Mouse (Mus musculus): ENCODE data around the gene Ghitm. TPM values are rescaled to one million over a fixed set of nuclear protein-coding genes. Genes with fewer than 3 reads are reported as not detected.

Ghitm gene
- polyA plus RNA-seq, 1 experiment from 2014 or later, result 202 TPM

- WGBS, result 2% methylated on average over 40 of the region's 40 CpGs
- no peak for ATAC-seq (ENCODE audit: low read depth)
- peak overlapping the region; percentile 80 for H3K27ac ChIP-seq (replicated peaks)
Observed at GRCm38 (mm10) chr14:37134304-37135126, 557 bp downstream of the Ghitm start.

DNA sequence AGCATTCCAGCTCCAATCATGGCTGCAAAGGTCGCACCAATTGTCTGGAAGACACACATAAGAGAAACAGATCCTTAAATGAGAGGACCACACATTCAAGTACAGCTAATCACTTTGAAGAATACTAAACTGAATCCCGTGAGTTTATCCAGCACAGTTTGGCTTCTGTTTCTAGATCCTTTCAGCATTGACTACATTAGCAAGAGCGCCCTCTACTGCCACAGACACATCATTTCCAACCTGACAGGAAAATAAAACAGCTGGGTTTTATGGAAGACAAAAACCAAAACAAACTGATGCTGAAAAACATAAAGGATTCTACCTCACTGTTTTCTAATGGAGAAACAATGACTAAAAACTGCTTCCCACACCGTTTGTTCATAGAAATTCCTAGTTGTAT lies 7.4 kb downstream of the Ghitm start:
- H3K4me2 ChIP-seq, result no peak overlapping the region
- H3K9me3 ChIP-seq, result no peaks in the 10 kb centered on the region
- no peaks in the 10 kb centered on the region for H3K4me1 ChIP-seq (replicated peaks)
- H3K27me3 ChIP-seq, result no peaks in the 10 kb centered on the region
- peaks cover 82% of the 10 kb centered on the region for H3K36me3 ChIP-seq
- no peak overlapping the region for H3K4me3 ChIP-seq
- WGBS, result 54% methylated on average over 4 of the region's 4 CpGs
- H3K27ac ChIP-seq (replicated peaks), result no peak overlapping the region
- H3K9ac ChIP-seq, result no peak overlapping the region
- no peak for ATAC-seq (ENCODE audit: low read depth)

More at GRCm38 (mm10) chr14:37134304-37135126, 557 bp downstream of the Ghitm start:
- Histone ChIP-seq H3K4me1 (replicated peaks) (peaks cover 12% of the 10 kb centered on the region), H3K9me3 (no peaks in the 10 kb centered on the region), H3K36me3 (peaks cover 24% of the 10 kb centered on the region), H3K4me3 (peak overlapping the region; percentile 89), H3K9ac (peak overlapping the region; percentile 87), H3K4me2 (peak overlapping the region; percentile 71), H3K27me3 (no peaks in the 10 kb centered on the region)

- Histone ChIP-seq H3K9ac (no peak overlapping the region), H3K4me1 (replicated peaks) (no peaks in the 10 kb centered on the region), H3K27me3 (no peaks in the 10 kb centered on the region), H3K9me3 (no peaks in the 10 kb centered on the region), H3K4me2 (no peak overlapping the region), H3K36me3 (peaks cover 38% of the 10 kb centered on the region), H3K4me3 (no peak overlapping the region), H3K27ac (replicated peaks) (no peak overlapping the region)
- no peak for ATAC-seq (ENCODE audit: low read depth)
- 97% methylated on average over 4 of the region's 4 CpGs for WGBS
Observed at GRCm38 (mm10) chr14:37119233-37119632, 15.8 kb downstream of the Ghitm start.

DNA sequence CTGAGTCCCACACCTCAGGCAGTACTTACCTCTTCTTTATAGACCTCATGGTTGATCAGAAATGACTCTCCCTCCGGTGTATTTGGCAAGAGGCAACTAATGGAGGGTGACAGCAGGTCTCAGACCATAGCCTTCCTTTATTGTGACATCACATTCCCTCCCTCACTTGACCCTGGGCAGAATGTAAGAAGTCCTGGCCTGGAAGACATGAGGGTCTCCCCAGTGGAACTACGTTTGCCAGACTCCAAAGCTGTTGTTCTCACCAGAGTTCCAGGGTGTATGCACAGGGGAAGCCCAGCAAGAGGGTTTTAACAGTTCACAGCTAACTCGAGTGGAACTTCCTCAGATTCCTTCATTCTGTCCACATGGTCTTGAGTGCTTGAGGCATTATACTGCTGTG lies 21.1 kb downstream of the Ghitm start, which contains the start of gene 2610528A11Rik:
TSS of gene 2610528A11Rik (minus strand) at position 101 of the 400 bp plus-strand sequence.
- no peak within 1 kb of the TSS for H3K4me2 ChIP-seq
- no peaks in the 10 kb centered on the region for H3K27me3 ChIP-seq
- 0 out of 2 replicates have a peak, but pooled peaks cover 7% of the 10 kb centered on the region for H3K36me3 ChIP-seq
- H3K4me3 ChIP-seq, result no peak within 1 kb of the TSS
- no peak within 1 kb of the TSS for H3K9ac ChIP-seq
- 76% methylated on average over 3 of the region's 3 CpGs for whole genome bisulfite sequencing
- H3K27ac ChIP-seq (replicated peaks), result no peak within 1 kb of the TSS
- no peaks in the 10 kb centered on the region for H3K9me3 ChIP-seq
- ATAC-seq (ENCODE audit: low read depth), result no peak
- H3K4me1 ChIP-seq (replicated peaks), result no peaks in the 10 kb centered on the region

DNA sequence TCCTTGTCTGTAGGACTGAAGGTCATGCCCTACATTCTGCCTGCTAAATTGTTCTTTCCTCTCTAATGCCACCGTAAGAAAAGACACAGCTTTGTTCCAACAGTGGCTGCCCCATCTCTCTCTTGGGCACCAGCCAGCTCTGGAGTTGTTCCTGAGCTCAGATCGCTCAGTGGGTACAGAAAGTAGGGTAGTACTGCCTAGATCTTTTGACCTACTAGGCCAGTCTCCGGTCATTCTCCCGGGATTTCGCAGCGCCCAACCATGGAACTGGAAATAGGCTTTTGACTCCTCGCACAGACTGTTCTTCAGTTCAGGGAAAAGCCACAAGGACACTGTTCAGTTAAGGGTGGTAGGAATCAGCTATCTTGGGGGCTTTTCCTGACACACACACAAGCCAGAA lies 22.1 kb downstream of the Ghitm start:
- ATAC-seq (ENCODE audit: low read depth), result no peak
- H3K4me3 ChIP-seq, result no peak overlapping the region
- H3K27me3 ChIP-seq, result no peaks in the 10 kb centered on the region
- no peaks in the 10 kb centered on the region for H3K9me3 ChIP-seq
- H3K36me3 ChIP-seq, result no peaks in the 10 kb centered on the region
- no peak overlapping the region for H3K4me2 ChIP-seq
- H3K4me1 ChIP-seq (replicated peaks), result no peaks in the 10 kb centered on the region
- no peak overlapping the region for H3K27ac ChIP-seq (replicated peaks)
- WGBS, result 91% methylated on average over 7 of the region's 7 CpGs
- H3K9ac ChIP-seq, result no peak overlapping the region

DNA sequence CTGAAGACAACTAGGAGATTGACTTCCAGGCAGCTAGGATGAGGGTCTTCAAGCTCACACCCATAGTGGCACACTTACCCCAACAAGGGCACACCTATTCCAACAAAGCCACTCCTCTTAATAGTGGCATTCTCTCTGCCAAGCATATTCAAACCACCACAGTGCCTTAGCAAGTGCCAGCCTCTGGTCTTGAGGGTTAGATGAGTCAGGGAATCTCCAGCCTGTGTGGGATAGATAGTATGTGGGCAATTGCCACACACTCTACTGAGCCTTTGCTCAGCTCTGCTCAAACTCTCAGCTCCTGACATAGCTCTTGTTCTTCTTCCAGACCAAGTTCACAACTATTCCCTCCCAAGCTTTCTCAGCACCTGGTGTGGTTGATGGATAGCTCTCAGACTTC lies 23.7 kb downstream of the Ghitm start:
- H3K27ac ChIP-seq (replicated peaks), result no peak overlapping the region
- no peak overlapping the region for H3K4me3 ChIP-seq
- H3K4me2 ChIP-seq, result no peak overlapping the region
- H3K9me3 ChIP-seq, result no peaks in the 10 kb centered on the region
- no peaks in the 10 kb centered on the region for H3K27me3 ChIP-seq
- H3K4me1 ChIP-seq (replicated peaks), result no peaks in the 10 kb centered on the region
- H3K36me3 ChIP-seq, result no peaks in the 10 kb centered on the region
- no peak for ATAC-seq (ENCODE audit: low read depth)
- no peak overlapping the region for H3K9ac ChIP-seq

GRCm38 (mm10) chr14:37110456-37110855 lies 24.6 kb downstream of the Ghitm start:
- H3K9ac ChIP-seq, result no peak overlapping the region
- WGBS, result 77% methylated on average over 2 of the region's 2 CpGs
- H3K4me3 ChIP-seq, result no peak overlapping the region
- no peaks in the 10 kb centered on the region for H3K36me3 ChIP-seq
- H3K27me3 ChIP-seq, result no peaks in the 10 kb centered on the region
- H3K9me3 ChIP-seq, result no peaks in the 10 kb centered on the region
- H3K4me1 ChIP-seq (replicated peaks), result no peaks in the 10 kb centered on the region
- H3K27ac ChIP-seq (replicated peaks), result no peak overlapping the region
- H3K4me2 ChIP-seq, result no peak overlapping the region
- no peak for ATAC-seq (ENCODE audit: low read depth)

DNA sequence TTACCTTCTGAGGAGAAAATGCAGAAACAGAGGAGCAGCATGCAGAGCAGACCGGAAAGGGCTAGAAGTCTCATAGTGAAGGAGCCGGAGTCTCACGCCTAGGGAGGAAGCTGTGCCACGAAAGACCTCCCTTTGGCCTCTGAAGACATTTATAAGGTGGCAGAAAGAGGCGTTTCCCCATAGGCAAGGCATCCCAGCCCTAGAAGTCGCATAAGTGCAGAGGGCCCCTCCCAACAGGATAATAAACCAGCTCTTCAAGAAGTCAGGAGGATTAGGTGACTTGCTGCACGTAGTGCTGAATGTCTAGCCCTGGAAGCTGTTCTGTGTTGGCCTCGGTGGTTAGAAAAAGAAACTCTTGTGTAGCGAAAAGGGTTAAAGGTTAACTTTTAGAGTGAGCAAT lies 25.1 kb downstream of the Ghitm start:
- H3K36me3 ChIP-seq, result no peaks in the 10 kb centered on the region
- H3K9me3 ChIP-seq, result no peaks in the 10 kb centered on the region
- no peak overlapping the region for H3K27ac ChIP-seq (replicated peaks)
- no peak overlapping the region for H3K4me2 ChIP-seq
- no peak for ATAC-seq (ENCODE audit: low read depth)
- H3K27me3 ChIP-seq, result no peaks in the 10 kb centered on the region
- H3K4me3 ChIP-seq, result no peak overlapping the region
- no peak overlapping the region for H3K9ac ChIP-seq
- WGBS, result 23% methylated on average over 9 of the region's 9 CpGs
- no peaks in the 10 kb centered on the region for H3K4me1 ChIP-seq (replicated peaks)

- WGBS, result 83% methylated on average over 8 of the region's 8 CpGs
- Histone ChIP-seq H3K27me3 (no peaks in the 10 kb centered on the region), H3K4me3 (no peak overlapping the region), H3K4me2 (no peak overlapping the region), H3K27ac (replicated peaks) (no peak overlapping the region), H3K9me3 (no peaks in the 10 kb centered on the region), H3K36me3 (no peaks in the 10 kb centered on the region), H3K4me1 (replicated peaks) (no peaks in the 10 kb centered on the region), H3K9ac (no peak overlapping the region)
- ATAC-seq (ENCODE audit: low read depth), result no peak
Observed at GRCm38 (mm10) chr14:37109460-37109859, 25.6 kb downstream of the Ghitm start.

DNA sequence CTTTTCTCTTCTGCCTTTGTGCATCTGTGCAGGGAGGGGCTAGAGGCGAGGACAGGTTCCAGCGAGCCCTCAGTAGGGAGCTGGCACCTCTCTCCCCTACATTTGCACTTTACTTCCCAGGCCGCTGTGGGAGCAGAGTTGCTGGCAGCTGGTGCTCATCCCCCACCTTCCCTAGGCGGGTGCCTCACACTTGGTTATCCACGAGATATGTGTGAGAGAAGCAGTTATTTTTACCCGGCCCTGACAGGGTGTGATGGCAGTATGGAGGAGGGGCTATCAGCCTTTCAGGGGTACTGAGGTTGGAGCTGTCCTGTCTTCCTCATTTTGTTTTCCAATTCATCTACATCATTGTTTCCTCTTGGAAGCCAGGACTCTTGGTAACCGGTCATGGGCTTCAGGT lies 29.2 kb downstream of the Ghitm start:
- Histone ChIP-seq H3K27ac (replicated peaks) (no peak overlapping the region), H3K9ac (no peak overlapping the region), H3K4me3 (no peak overlapping the region), H3K36me3 (no peaks in the 10 kb centered on the region), H3K27me3 (no peaks in the 10 kb centered on the region), H3K9me3 (no peaks in the 10 kb centered on the region), H3K4me1 (replicated peaks) (no peaks in the 10 kb centered on the region), H3K4me2 (no peak overlapping the region)
- no peak for ATAC-seq (ENCODE audit: low read depth)
- WGBS, result 40% methylated on average over 7 of the region's 7 CpGs

- no peaks in the 10 kb centered on the region for H3K27me3 ChIP-seq
- no peak overlapping the region for H3K4me3 ChIP-seq
- no peaks in the 10 kb centered on the region for H3K9me3 ChIP-seq
- peak; percentile 59; the same call in 1 of the 2 replicates for ATAC-seq (ENCODE audit: low read depth)
- H3K27ac ChIP-seq (replicated peaks), result no peak overlapping the region
- no peaks in the 10 kb centered on the region for H3K4me1 ChIP-seq (replicated peaks)
- H3K36me3 ChIP-seq, result no peaks in the 10 kb centered on the region
- WGBS, result 60% methylated on average over 5 of the region's 5 CpGs
- no peak overlapping the region for H3K9ac ChIP-seq
- H3K4me2 ChIP-seq, result no peak overlapping the region
Observed at GRCm38 (mm10) chr14:37104747-37105146, 30.3 kb downstream of the Ghitm start.

GRCm38 (mm10) chr14:37102484-37102883 lies 32.6 kb downstream of the Ghitm start:
- Histone ChIP-seq H3K4me1 (replicated peaks) (peaks cover 7% of the 10 kb centered on the region), H3K4me2 (no peak overlapping the region), H3K27ac (replicated peaks) (no peak overlapping the region), H3K9me3 (no peaks in the 10 kb centered on the region), H3K9ac (no peak overlapping the region), H3K36me3 (no peaks in the 10 kb centered on the region), H3K4me3 (no peak overlapping the region), H3K27me3 (peaks cover 14% of the 10 kb centered on the region)
- 85% methylated on average over 3 of the region's 3 CpGs for WGBS
- ATAC-seq (ENCODE audit: low read depth), result no peak

DNA sequence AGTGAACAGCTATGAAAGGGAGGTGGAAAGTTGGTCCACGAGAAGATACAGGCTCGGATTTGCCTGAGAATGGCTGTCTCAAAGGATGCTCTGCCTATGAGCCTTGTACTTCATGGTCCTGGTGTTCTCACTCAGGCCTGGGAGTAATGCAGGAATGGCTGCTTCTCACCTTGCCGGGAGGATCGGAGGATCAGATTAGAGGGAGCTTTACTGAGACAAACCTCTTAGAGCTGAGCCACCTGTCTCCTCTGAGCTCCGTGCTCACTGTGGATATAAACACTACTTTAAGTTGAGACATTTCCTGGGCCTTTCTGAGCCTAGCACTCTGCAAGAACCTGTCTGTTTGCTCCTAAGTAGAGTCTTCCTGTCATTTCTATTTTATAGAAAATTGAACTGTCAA lies 33.5 kb downstream of the Ghitm start:
- Histone ChIP-seq H3K27me3 (peaks cover 24% of the 10 kb centered on the region), H3K9me3 (no peaks in the 10 kb centered on the region), H3K4me2 (no peak overlapping the region), H3K4me1 (replicated peaks) (peaks cover 7% of the 10 kb centered on the region), H3K4me3 (no peak overlapping the region), H3K9ac (no peak overlapping the region), H3K36me3 (no peaks in the 10 kb centered on the region), H3K27ac (replicated peaks) (no peak overlapping the region)
- WGBS, result 88% methylated on average over 5 of the region's 5 CpGs
- no peak for ATAC-seq (ENCODE audit: low read depth)

All from neural tube, embryonic 13.5 days (tissue).